Mouse (Mus musculus) kidney, postnatal 14 days (tissue): ENCODE results near the gene Adgrl4.
A peak's percentile ranks its signal among the peaks of the same experiment; 100 is the strongest.

Experiments used
- DNase-seq: peaks from one replicate; pipeline ENCODE4 v3.0.0; 2022; ENCODE audit warnings: mixed read lengths

Gene Adgrl4

GRCm38 (mm10) chr3:151511184-151511583, 73.5 kb downstream of the Adgrl4 start:
- no peak for DNase-seq

DNA sequence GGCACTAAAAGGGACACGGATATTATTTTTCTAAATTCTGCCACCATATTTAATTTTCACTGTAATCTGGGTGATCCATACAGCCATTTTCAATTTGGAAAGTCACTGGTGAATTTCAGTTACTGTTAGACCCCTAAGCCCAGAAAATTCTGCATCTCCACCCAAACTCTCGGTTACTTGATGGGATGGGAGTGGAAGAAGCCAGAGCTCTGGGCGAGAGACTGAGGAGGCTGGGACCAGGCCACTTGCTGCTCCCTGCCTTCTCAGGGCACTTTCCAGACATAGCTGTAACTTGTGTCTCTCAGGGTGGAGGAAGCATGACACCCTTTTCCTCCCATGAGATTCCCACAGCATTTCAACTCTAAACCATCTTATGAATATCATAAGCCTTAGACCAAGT, 109.5 kb downstream of the Adgrl4 start:
- DNase-seq: no peak

DNA sequence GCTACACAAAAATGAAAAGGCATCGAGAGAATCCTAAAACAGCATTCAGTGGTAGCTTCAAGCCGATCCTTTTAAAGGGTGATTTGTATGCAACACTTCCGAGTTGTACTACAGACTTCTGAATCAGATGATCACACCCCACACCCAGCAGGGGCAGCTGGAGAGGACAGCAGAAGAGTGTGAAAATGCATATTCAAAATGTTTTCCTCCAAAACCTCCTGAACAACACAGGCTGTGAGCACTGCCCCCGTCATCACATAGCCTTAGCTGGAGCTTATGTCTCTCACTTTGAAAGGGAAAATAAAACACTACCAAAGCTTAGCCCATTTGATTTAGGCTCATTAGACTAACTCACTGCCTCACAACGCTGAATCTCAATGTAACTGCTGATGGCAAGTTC, 113.3 kb downstream of the Adgrl4 start:
- DNase-seq: no peak

GRCm38 (mm10) chr3:151556635-151557034, 118.9 kb downstream of the Adgrl4 start:
- DNase-seq: no peak

DNA sequence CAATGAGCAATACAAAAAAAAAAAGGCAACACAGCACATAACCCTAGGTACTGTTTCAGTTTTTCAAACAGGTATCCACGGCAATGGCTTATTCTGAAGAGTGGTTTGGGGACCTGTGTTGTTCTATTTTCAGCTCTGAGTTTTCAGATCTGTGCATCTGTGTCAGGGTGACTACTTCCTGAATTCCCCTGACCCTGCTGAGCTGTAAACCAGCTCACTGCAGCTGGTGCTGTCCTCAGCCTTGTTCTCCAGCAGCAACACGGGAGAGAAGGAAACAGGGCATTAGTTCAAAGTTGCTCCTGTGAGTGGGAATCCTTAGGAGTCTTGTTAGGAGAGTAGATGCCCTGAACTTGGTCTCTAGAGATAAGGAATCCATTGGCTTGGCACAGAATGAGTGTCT, 119.4 kb downstream of the Adgrl4 start:
- DNase-seq: no peak

DNA sequence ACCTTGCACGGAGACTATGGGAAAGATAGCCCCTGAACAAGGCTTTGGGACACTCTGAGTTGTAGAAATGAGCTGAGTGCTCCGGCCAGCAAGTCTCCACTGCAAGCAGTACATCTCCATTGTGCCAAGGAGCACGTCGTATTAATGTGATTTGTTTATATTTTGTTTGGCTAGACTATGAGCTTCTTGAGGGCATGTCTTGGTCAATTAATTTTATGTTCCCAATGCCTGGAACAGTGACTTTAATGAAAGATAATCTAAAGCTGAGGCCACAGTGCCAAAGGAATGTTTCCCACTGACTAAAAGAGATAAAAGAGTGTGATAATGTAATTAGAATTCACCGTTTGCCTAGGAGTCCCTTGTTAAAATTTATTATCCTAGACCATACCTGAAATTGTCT, 119.9 kb downstream of the Adgrl4 start:
- no peak for DNase-seq

DNA sequence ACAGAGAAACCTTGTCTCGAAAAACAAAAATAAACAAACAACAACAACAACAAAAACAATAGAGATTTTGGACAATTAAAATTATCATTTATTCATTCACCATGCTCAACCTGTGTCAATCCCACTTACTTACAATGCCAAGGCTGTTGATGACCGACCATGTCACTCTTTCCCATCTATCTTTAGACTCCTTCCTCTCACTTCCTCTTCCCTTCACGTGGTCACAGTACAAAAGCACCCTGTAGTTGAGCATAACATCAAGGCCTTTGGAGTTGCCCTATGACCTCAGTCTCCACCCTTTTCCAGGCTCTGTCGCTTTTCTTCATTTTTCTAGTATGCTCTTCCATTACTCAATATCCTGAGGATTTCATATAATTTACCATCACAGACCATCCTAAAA, 120.7 kb downstream of the Adgrl4 start:
- no peak for DNase-seq

GRCm38 (mm10) chr3:151565664-151566621, 128.3 kb downstream of the Adgrl4 start:
- DNase-seq: peak; percentile 10

- DNase-seq: peak; percentile 17
Observed at GRCm38 (mm10) chr3:151566629-151567028, 128.9 kb downstream of the Adgrl4 start.

DNA sequence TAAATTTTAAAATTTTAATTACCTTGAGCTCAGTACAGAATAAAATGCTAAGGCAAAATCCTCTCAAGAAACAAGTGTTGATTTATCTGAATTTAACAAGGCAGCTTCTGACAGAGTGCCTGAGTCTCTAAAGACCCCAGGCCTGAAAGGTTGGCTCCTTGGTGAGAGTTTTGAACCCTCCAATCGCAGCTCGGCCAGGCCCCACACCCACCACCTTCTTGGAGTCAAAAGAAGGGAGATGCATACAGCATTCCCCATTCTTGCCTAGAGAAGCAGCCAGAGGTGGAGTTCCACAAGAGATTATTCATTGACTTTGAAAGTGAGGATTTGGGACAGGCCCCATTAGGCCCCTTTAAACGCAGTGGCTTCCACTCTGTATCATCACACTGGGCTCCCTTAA, 129.9 kb downstream of the Adgrl4 start:
- no peak for DNase-seq

DNA sequence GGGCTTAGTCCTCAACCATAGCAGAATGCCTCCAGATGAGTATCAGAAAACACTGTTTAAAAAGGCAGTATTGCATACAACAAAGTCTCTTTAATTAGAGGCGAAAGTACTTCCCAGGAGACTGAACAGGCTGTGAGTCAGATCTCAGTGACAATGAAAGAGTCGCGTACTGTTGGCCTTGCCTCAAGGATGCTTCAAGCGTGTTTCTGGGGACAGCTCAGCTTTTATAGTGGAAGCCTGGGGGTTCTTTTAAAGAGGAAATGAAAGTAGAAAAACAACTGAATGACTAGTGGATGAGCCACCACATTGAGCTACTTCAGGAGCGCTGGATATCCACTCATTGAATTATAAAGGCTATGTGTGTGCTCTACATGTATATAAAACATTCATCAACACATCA, 134.4 kb downstream of the Adgrl4 start:
- no peak for DNase-seq

- DNase-seq: no peak
Observed at GRCm38 (mm10) chr3:151575292-151575691, 137.6 kb downstream of the Adgrl4 start.

GRCm38 (mm10) chr3:151576155-151576554, 138.5 kb downstream of the Adgrl4 start:
- DNase-seq: no peak

- no peak for DNase-seq
Observed at GRCm38 (mm10) chr3:151591904-151592303, 154.2 kb downstream of the Adgrl4 start.
